Mouse (Mus musculus): Measurements from ENCODE around the gene Sart1. TPM values are rescaled to one million over a fixed set of nuclear protein-coding genes. Genes with fewer than 3 reads are reported as not detected.

Gene Sart1
- polyA plus RNA-seq (2015; fragmentation: Nextera tagmentation; extraction: Ambion mirVana), result 34.3 and 47.0 TPM in 2 replicates

- H3K4me3 ChIP-seq, result peak within 1 kb of the TSS; percentile 78
- peak; percentile 94 for ATAC-seq (replicated peaks; ENCODE audit: insufficient number of reproducible peaks, insufficient read depth, low FRiP score, low read depth)
- H3K9ac ChIP-seq, result peak within 1 kb of the TSS; percentile 85
- no peaks in the 10 kb centered on the region for H3K27me3 ChIP-seq
- no peaks in the 10 kb centered on the region for H3K9me3 ChIP-seq (replicated peaks)
- peaks cover 22% of the 10 kb centered on the region for H3K36me3 ChIP-seq
- H3K4me1 ChIP-seq (replicated peaks), result peaks cover 50% of the 10 kb centered on the region
- peak within 1 kb of the TSS; percentile 75 for H3K4me2 ChIP-seq
- H3K27ac ChIP-seq, result peak within 1 kb of the TSS; percentile 91
- WGBS, result 1% methylated on average over 43 of the region's 43 CpGs
Measured at GRCm38 (mm10) chr19:5388588-5389242, at the start of gene Sart1. Gene Sart1 (minus strand): TSS chr19:5388703.

- WGBS, result 48% methylated on average over 7 of the region's 7 CpGs
- no peak overlapping the region for H3K9ac ChIP-seq
- peaks cover 5% of the 10 kb centered on the region; the same call in 1 of the 2 replicates for H3K27me3 ChIP-seq
- H3K4me2 ChIP-seq, result peak overlapping the region; percentile 86
- H3K36me3 ChIP-seq, result no peaks in the 10 kb centered on the region
- H3K27ac ChIP-seq, result peak overlapping the region; percentile 73; the same call in 1 of the 2 replicates
- no peaks in the 10 kb centered on the region for H3K9me3 ChIP-seq (replicated peaks)
- H3K4me3 ChIP-seq, result peak overlapping the region; percentile 46; the same call in 1 of the 2 replicates
- H3K4me1 ChIP-seq (replicated peaks), result peaks cover 28% of the 10 kb centered on the region
- ATAC-seq (replicated peaks; ENCODE audit: insufficient number of reproducible peaks, insufficient read depth, low FRiP score, low read depth), result no peak
Measured at GRCm38 (mm10) chr19:5433951-5434350, 45.4 kb upstream of the Sart1 start.

GRCm38 (mm10) chr19:5432992-5433852 lies 44.7 kb upstream of the Sart1 start:
- H3K4me1 ChIP-seq (replicated peaks), result peaks cover 29% of the 10 kb centered on the region
- peak overlapping the region; percentile 47 for H3K9ac ChIP-seq
- H3K27me3 ChIP-seq, result peaks cover 5% of the 10 kb centered on the region; the same call in 1 of the 2 replicates
- peak overlapping the region; percentile 46 for H3K4me3 ChIP-seq
- peak overlapping the region; percentile 73 for H3K27ac ChIP-seq
- no peaks in the 10 kb centered on the region for H3K36me3 ChIP-seq
- peak overlapping the region; percentile 86 for H3K4me2 ChIP-seq
- peak; percentile 58; the same call in 1 of the 2 replicates for ATAC-seq (replicated peaks; ENCODE audit: insufficient number of reproducible peaks, insufficient read depth, low FRiP score, low read depth)
- 6% methylated on average over 16 of the region's 16 CpGs for WGBS
- H3K9me3 ChIP-seq (replicated peaks), result no peaks in the 10 kb centered on the region

- H3K36me3 ChIP-seq, result peaks cover 3% of the 10 kb centered on the region; the same call in 1 of the 2 replicates
- no peak overlapping the region for H3K4me3 ChIP-seq
- H3K9ac ChIP-seq, result no peak overlapping the region
- H3K4me2 ChIP-seq, result no peak overlapping the region
- no peak overlapping the region for H3K27ac ChIP-seq
- WGBS, result 67% methylated on average over 4 of the region's 4 CpGs
- no peak for ATAC-seq (replicated peaks; ENCODE audit: insufficient number of reproducible peaks, insufficient read depth, low FRiP score, low read depth)
- H3K4me1 ChIP-seq (replicated peaks), result peaks cover 32% of the 10 kb centered on the region
- peaks cover 3% of the 10 kb centered on the region; the same call in 1 of the 2 replicates for H3K27me3 ChIP-seq
- no peaks in the 10 kb centered on the region for H3K9me3 ChIP-seq (replicated peaks)
Measured at GRCm38 (mm10) chr19:5431911-5432464, 43.5 kb upstream of the Sart1 start.

GRCm38 (mm10) chr19:5430408-5430807 lies 41.9 kb upstream of the Sart1 start:
- Histone ChIP-seq H3K9ac (no peak overlapping the region), H3K9me3 (replicated peaks) (no peaks in the 10 kb centered on the region), H3K4me1 (replicated peaks) (peaks cover 47% of the 10 kb centered on the region), H3K27ac (0 out of 2 replicates have a peak overlapping the region, but pooled peaks have one; percentile 4), H3K4me2 (no peak overlapping the region), H3K27me3 (no peaks in the 10 kb centered on the region), H3K36me3 (peaks cover 14% of the 10 kb centered on the region), H3K4me3 (no peak overlapping the region)
- no peak for ATAC-seq (replicated peaks; ENCODE audit: insufficient number of reproducible peaks, insufficient read depth, low FRiP score, low read depth)
- WGBS, result 68% methylated on average over 1 of the region's 1 CpGs

GRCm38 (mm10) chr19:5429806-5430205 lies 41.3 kb upstream of the Sart1 start:
- Histone ChIP-seq H3K9ac (no peak overlapping the region), H3K9me3 (replicated peaks) (no peaks in the 10 kb centered on the region), H3K4me3 (no peak overlapping the region), H3K27me3 (no peaks in the 10 kb centered on the region), H3K36me3 (peaks cover 14% of the 10 kb centered on the region), H3K27ac (0 out of 2 replicates have a peak overlapping the region, but pooled peaks have one; percentile 4), H3K4me1 (replicated peaks) (peaks cover 47% of the 10 kb centered on the region), H3K4me2 (no peak overlapping the region)
- ATAC-seq (replicated peaks; ENCODE audit: insufficient number of reproducible peaks, insufficient read depth, low FRiP score, low read depth), result no peak
- WGBS, result 47% methylated on average over 8 of the region's 8 CpGs

- no peak for ATAC-seq (replicated peaks; ENCODE audit: insufficient number of reproducible peaks, insufficient read depth, low FRiP score, low read depth)
- 77% methylated on average over 4 of the region's 4 CpGs for WGBS
- Histone ChIP-seq H3K9ac (no peak overlapping the region), H3K4me3 (no peak overlapping the region), H3K4me1 (replicated peaks) (peaks cover 47% of the 10 kb centered on the region), H3K9me3 (replicated peaks) (no peaks in the 10 kb centered on the region), H3K27me3 (no peaks in the 10 kb centered on the region), H3K4me2 (no peak overlapping the region), H3K36me3 (peaks cover 14% of the 10 kb centered on the region), H3K27ac (no peak overlapping the region)
Measured at GRCm38 (mm10) chr19:5429219-5429618, 40.7 kb upstream of the Sart1 start.

GRCm38 (mm10) chr19:5428083-5428482 lies 39.6 kb upstream of the Sart1 start:
- peaks cover 46% of the 10 kb centered on the region for H3K4me1 ChIP-seq (replicated peaks)
- H3K9ac ChIP-seq, result no peak overlapping the region
- H3K4me3 ChIP-seq, result no peak overlapping the region
- no peaks in the 10 kb centered on the region for H3K9me3 ChIP-seq (replicated peaks)
- H3K36me3 ChIP-seq, result peaks cover 14% of the 10 kb centered on the region
- H3K27me3 ChIP-seq, result no peaks in the 10 kb centered on the region
- ATAC-seq (replicated peaks; ENCODE audit: insufficient number of reproducible peaks, insufficient read depth, low FRiP score, low read depth), result no peak
- H3K27ac ChIP-seq, result no peak overlapping the region
- H3K4me2 ChIP-seq, result no peak overlapping the region
- 81% methylated on average over 2 of the region's 2 CpGs for WGBS

GRCm38 (mm10) chr19:5426640-5427290 lies 38.3 kb upstream of the Sart1 start:
- Histone ChIP-seq H3K4me3 (no peak overlapping the region), H3K4me2 (peak overlapping the region; percentile 75), H3K4me1 (replicated peaks) (peaks cover 41% of the 10 kb centered on the region), H3K36me3 (peaks cover 19% of the 10 kb centered on the region), H3K27ac (no peak overlapping the region), H3K27me3 (no peaks in the 10 kb centered on the region), H3K9ac (no peak overlapping the region), H3K9me3 (replicated peaks) (no peaks in the 10 kb centered on the region)
- ATAC-seq (replicated peaks; ENCODE audit: insufficient number of reproducible peaks, insufficient read depth, low FRiP score, low read depth), result no peak
- WGBS, result 88% methylated on average over 13 of the region's 13 CpGs

GRCm38 (mm10) chr19:5425906-5426565 lies 37.5 kb upstream of the Sart1 start:
- WGBS, result 86% methylated on average over 18 of the region's 18 CpGs

More at GRCm38 (mm10) chr19:5425906-5426565, 37.5 kb upstream of the Sart1 start:
- peaks cover 19% of the 10 kb centered on the region for H3K36me3 ChIP-seq
- no peak for ATAC-seq (replicated peaks; ENCODE audit: insufficient number of reproducible peaks, insufficient read depth, low FRiP score, low read depth)
- H3K27ac ChIP-seq, result peak overlapping the region; percentile 95
- H3K9ac ChIP-seq, result peak overlapping the region; percentile 94
- H3K27me3 ChIP-seq, result no peaks in the 10 kb centered on the region
- H3K4me2 ChIP-seq, result peak overlapping the region; percentile 75
- H3K4me1 ChIP-seq (replicated peaks), result peaks cover 41% of the 10 kb centered on the region
- H3K9me3 ChIP-seq (replicated peaks), result no peaks in the 10 kb centered on the region
- H3K4me3 ChIP-seq, result peak overlapping the region; percentile 83

All from heart, embryonic 15.5 days (tissue).